Mouse (Mus musculus) megakaryocyte, embryonic 14.5 days (primary cell): Measurements from ENCODE around the gene Ddx39.

ENCODE experiments used
- FLI1 ChIP-seq: IDR thresholded peaks from 2 replicates; pipeline ENCODE4 v1.6.1; 2012; ENCODE audit warnings: low read length, inconsistent platforms, mixed read lengths
- GATA1 ChIP-seq: IDR thresholded peaks from 3 replicates; pipeline ENCODE4 v1.6.1; 2012; ENCODE audit warnings: mixed read lengths, low read length, inconsistent platforms, borderline replicate concordance

GRCm38 (mm10) chr8:83698661-83699453 lies 16.1 kb upstream of the Ddx39 start, which contains the start of gene Pkn1:
- TF ChIP-seq GATA1, result no peak
- TF ChIP-seq FLI1, result no peak
